Mouse (Mus musculus) testis, postnatal 14 days (tissue): ENCODE measurements around the gene Alox5ap.
A peak's percentile ranks its signal among the peaks of the same experiment; 100 is the strongest.

Source experiments
- DNase-seq: peaks from one replicate; pipeline ENCODE4 v3.0.0; 2021; ENCODE audit warnings: low spot score

The Alox5ap gene

GRCm38 (mm10) chr5:149261449-149261848 lies 3.1 kb upstream of the Alox5ap start:
- DNase-seq, result no peak

- peak; percentile 58 for DNase-seq
Measured at GRCm38 (mm10) chr5:149261866-149262265, 2.7 kb upstream of the Alox5ap start.

- DNase-seq, result no peak
Measured at GRCm38 (mm10) chr5:149264878-149265279, 312 bp downstream of the Alox5ap start.

- no peak for DNase-seq
Measured at GRCm38 (mm10) chr5:149266761-149267221, 2.2 kb downstream of the Alox5ap start.

- DNase-seq, result no peak
Measured at GRCm38 (mm10) chr5:149267493-149267892, 2.9 kb downstream of the Alox5ap start.

- no peak for DNase-seq
Measured at GRCm38 (mm10) chr5:149271291-149271690, 6.7 kb downstream of the Alox5ap start.

GRCm38 (mm10) chr5:149272535-149272934 lies 8.0 kb downstream of the Alox5ap start:
- DNase-seq, result no peak

GRCm38 (mm10) chr5:149274390-149275104 lies 10.0 kb downstream of the Alox5ap start:
- DNase-seq, result no peak

- no peak for DNase-seq
Measured at GRCm38 (mm10) chr5:149275105-149275494, 10.5 kb downstream of the Alox5ap start.

GRCm38 (mm10) chr5:149277529-149277928 lies 13.0 kb downstream of the Alox5ap start:
- DNase-seq, result no peak

- no peak for DNase-seq
Measured at GRCm38 (mm10) chr5:149279273-149279844, 14.8 kb downstream of the Alox5ap start.

GRCm38 (mm10) chr5:149283009-149283408 lies 18.4 kb downstream of the Alox5ap start:
- no peak for DNase-seq

- no peak for DNase-seq
Measured at GRCm38 (mm10) chr5:149283821-149284220, 19.3 kb downstream of the Alox5ap start.

GRCm38 (mm10) chr5:149286021-149286420 lies 21.5 kb downstream of the Alox5ap start:
- DNase-seq, result no peak

- DNase-seq, result no peak
Measured at GRCm38 (mm10) chr5:149287148-149288038, 22.8 kb downstream of the Alox5ap start.

- no peak for DNase-seq
Measured at GRCm38 (mm10) chr5:149291266-149291665, 26.7 kb downstream of the Alox5ap start.

- no peak for DNase-seq
Measured at GRCm38 (mm10) chr5:149293071-149293470, 28.5 kb downstream of the Alox5ap start.

- no peak for DNase-seq
Measured at GRCm38 (mm10) chr5:149296808-149297207, 32.2 kb downstream of the Alox5ap start.

GRCm38 (mm10) chr5:149297464-149297863 lies 32.9 kb downstream of the Alox5ap start:
- no peak for DNase-seq

GRCm38 (mm10) chr5:149298234-149298633 lies 33.7 kb downstream of the Alox5ap start:
- no peak for DNase-seq

GRCm38 (mm10) chr5:149312884-149313652 lies 48.5 kb downstream of the Alox5ap start:
- no peak for DNase-seq

GRCm38 (mm10) chr5:149314514-149315081 lies 50.0 kb downstream of the Alox5ap start:
- no peak for DNase-seq
